Mouse (Mus musculus): ENCODE measurements around the gene Doc2g.
"Not testable (repeated sequence)": the region's sequence is repeated elsewhere in the genome, so short reads cannot be mapped to it uniquely, and the experiment has no call there.

Gene Doc2g

GRCm38 (mm10) chr19:4015635-4016034 lies 12.5 kb downstream of the Doc2g start:
- ATAC-seq (ENCODE audit: low TSS enrichment), result no peak

- ATAC-seq (ENCODE audit: low TSS enrichment), result no peak
Observed at GRCm38 (mm10) chr19:4017921-4018587, 14.9 kb downstream of the Doc2g start.

- ATAC-seq (ENCODE audit: low TSS enrichment), result peak; percentile 85; the same call in 1 of the 2 replicates
Observed at GRCm38 (mm10) chr19:4018743-4019583, 15.8 kb downstream of the Doc2g start.

- no peak for ATAC-seq (ENCODE audit: low TSS enrichment)
Observed at GRCm38 (mm10) chr19:4023185-4023584, 20.1 kb downstream of the Doc2g start.

GRCm38 (mm10) chr19:4027576-4027975 lies 24.5 kb downstream of the Doc2g start:
- ATAC-seq (ENCODE audit: low TSS enrichment), result no peak

- ATAC-seq (ENCODE audit: low TSS enrichment), result no peak
Observed at GRCm38 (mm10) chr19:4032668-4033067, 29.6 kb downstream of the Doc2g start.

GRCm38 (mm10) chr19:4033298-4033697 lies 30.2 kb downstream of the Doc2g start:
- no peak for ATAC-seq (ENCODE audit: low TSS enrichment)

- no peak for ATAC-seq (ENCODE audit: low TSS enrichment)
Observed at GRCm38 (mm10) chr19:4033742-4034141, 30.6 kb downstream of the Doc2g start.

- no peak for ATAC-seq (ENCODE audit: low TSS enrichment)
Observed at GRCm38 (mm10) chr19:4036327-4037045, 33.4 kb downstream of the Doc2g start.

GRCm38 (mm10) chr19:4037154-4037787 lies 34.2 kb downstream of the Doc2g start:
- 0 out of 2 replicates have a peak, but pooled peaks have one; percentile 13 for ATAC-seq (ENCODE audit: low TSS enrichment)

GRCm38 (mm10) chr19:4037788-4038232 lies 34.7 kb downstream of the Doc2g start, which contains the start of gene Gstp1:
Gene Gstp1, minus strand, starts transcription at chr19:4037985.
- ATAC-seq (ENCODE audit: low TSS enrichment), result peak; percentile 97

- ATAC-seq (ENCODE audit: low TSS enrichment), result not testable (repeated sequence)
Observed at GRCm38 (mm10) chr19:4040941-4041340, 37.8 kb downstream of the Doc2g start.

GRCm38 (mm10) chr19:4041500-4041899 lies 38.4 kb downstream of the Doc2g start:
- not testable (repeated sequence) for ATAC-seq (ENCODE audit: low TSS enrichment)

- no peak for ATAC-seq (ENCODE audit: low TSS enrichment)
Observed at GRCm38 (mm10) chr19:4042124-4042523, 39.0 kb downstream of the Doc2g start.

GRCm38 (mm10) chr19:4044109-4044508 lies 41.0 kb downstream of the Doc2g start:
- ATAC-seq (ENCODE audit: low TSS enrichment), result not testable (repeated sequence)

GRCm38 (mm10) chr19:4045966-4046865 lies 43.1 kb downstream of the Doc2g start, which contains the start of gene Gstp2:
Gene Gstp2, minus strand, starts transcription at chr19:4046023.
- ATAC-seq (ENCODE audit: low TSS enrichment), result peak; percentile 97

- ATAC-seq (ENCODE audit: low TSS enrichment), result no peak
Observed at GRCm38 (mm10) chr19:4046866-4047254, 43.7 kb downstream of the Doc2g start.

GRCm38 (mm10) chr19:4047859-4048258 lies 44.7 kb downstream of the Doc2g start:
- ATAC-seq (ENCODE audit: low TSS enrichment), result no peak

GRCm38 (mm10) chr19:4049069-4049468 lies 46.0 kb downstream of the Doc2g start:
- not testable (repeated sequence) for ATAC-seq (ENCODE audit: low TSS enrichment)

- no peak for ATAC-seq (ENCODE audit: low TSS enrichment)
Observed at GRCm38 (mm10) chr19:4051016-4051415, 47.9 kb downstream of the Doc2g start.

Measured in frontal cortex, adult (tissue).